Mouse (Mus musculus): ENCODE measurements around the gene Utp14a. TPM values are rescaled to one million over a fixed set of nuclear protein-coding genes. Genes with fewer than 3 reads are reported as not detected.

Utp14a gene
- total RNA-seq, 2 experiments from 2014 or later, result 12.6 to 17.9 TPM

DNA sequence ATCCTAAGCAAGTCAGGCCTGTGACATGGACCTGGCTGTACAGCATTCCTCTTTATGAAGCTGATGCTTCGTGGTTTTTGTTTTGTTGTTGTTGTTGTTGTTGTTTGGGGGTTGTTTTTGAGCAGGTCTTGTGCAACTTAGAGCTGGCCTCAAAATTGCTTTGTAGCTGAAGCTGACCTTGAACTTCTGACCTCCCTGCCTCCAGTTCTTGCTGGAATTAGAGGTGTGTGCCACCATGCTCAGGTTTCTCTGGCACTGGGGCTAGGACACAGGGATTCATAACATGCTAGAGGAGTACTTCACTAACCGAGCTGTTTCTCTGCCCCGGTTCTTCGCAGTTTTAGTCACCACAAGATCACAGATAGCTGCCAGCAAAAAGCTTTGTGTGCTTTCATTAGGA is 48.7 kb downstream of the Utp14a start:
- no peak for DNase-seq (ENCODE audit: low spot score)
- intact Hi-C loops (cut with DNase I), result no loop called here

GRCm38 (mm10) chrX:48310706-48311517 is 54.2 kb downstream of the Utp14a start:
- DNase-seq (ENCODE audit: low spot score), result no peak
- intact Hi-C loops (cut with DNase I), result no loop called here

GRCm38 (mm10) chrX:48311727-48312126 is 55.1 kb downstream of the Utp14a start:
- DNase-seq (ENCODE audit: low spot score), result no peak
- intact Hi-C loops (cut with DNase I), result no loop called here

- peak; percentile 76 for DNase-seq (ENCODE audit: low spot score)
- intact Hi-C loops (cut with DNase I), result loop anchor here (2.0 kb wide), 2 partner anchors 26 to 28 kb away; partner anchors contain the start of gene Bcorl1
Measured at GRCm38 (mm10) chrX:48314530-48315079, 57.9 kb downstream of the Utp14a start.

DNA sequence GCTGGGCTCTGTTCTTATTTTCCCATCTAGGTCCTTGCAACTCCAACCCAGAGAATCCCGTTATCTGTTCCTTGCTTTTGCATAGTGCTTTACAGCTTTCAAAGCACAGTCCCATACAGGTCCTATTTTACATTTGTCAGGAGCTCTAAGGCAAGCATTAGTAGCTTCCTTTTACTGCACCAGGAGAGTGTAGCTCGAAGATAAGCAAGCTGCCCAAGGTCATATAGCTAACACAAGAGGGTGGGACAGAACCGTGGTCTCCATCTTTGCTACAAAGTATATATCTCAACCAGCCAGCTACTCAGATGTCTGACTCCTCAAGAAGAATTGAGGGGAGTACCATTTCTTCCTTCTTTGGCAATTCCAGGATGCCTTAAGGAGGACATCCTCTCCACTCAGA is 60.8 kb downstream of the Utp14a start:
- intact Hi-C loops (cut with DNase I), result no loop called here
- no peak for DNase-seq (ENCODE audit: low spot score)

GRCm38 (mm10) chrX:48318194-48318593 is 61.5 kb downstream of the Utp14a start:
- intact Hi-C loops (cut with DNase I), result no loop called here
- DNase-seq (ENCODE audit: low spot score), result no peak

Other genes starting within 250 kb of the Utp14a start
- 10 to 100 TPM in 1 of 2 experiments, 1 to 10 TPM in 1; 9.3 to 17.0 TPM for gene Apln, start 222.0 kb upstream of the Utp14a start, total RNA-seq (2021)
- 1 to 10 TPM; 2.7 to 3.6 TPM for gene Xpnpep2, start 148.1 kb upstream of the Utp14a start, total RNA-seq (2021)
- gene Sash3, start 110.4 kb upstream of the Utp14a start, total RNA-seq (2021), result 1 to 10 TPM in 1 of 2 experiments, under 1 TPM in 1; 0.84 to 1.2 TPM
- gene Zdhhc9, start 48.0 kb upstream of the Utp14a start, total RNA-seq (2021), result 10 to 100 TPM; 26.5 to 35.8 TPM
- 1 to 10 TPM; 5.3 to 7.6 TPM for gene Bcorl1, start 84.5 kb downstream of the Utp14a start, total RNA-seq (2021)
- 1 to 10 TPM; 6.0 to 6.4 TPM for gene Elf4, start 206.3 kb downstream of the Utp14a start, total RNA-seq (2021)